Mouse (Mus musculus): ENCODE data around the gene Phtf2.

GRCm38 (mm10) chr5:20781116-20781515 is 100.8 kb downstream of the Phtf2 start:
- TF ChIP-seq FLI1 (IDR thresholded peaks at IDR 0.05; ENCODE audit: low read length) = no peak
- TF ChIP-seq GATA1 (IDR thresholded peaks at IDR 0.05; ENCODE audit: borderline replicate concordance, low read length) = no peak

Measured in megakaryocyte, embryonic 14.5 days (primary cell).